Mouse (Mus musculus): ENCODE measurements at regions not wholly inside any gene's neighbourhood (a gene's known extent, or its start where the extent isn't known, plus 50 kb on each side); places are given as distances from the start of the nearest gene placed in this dataset.

DNA sequence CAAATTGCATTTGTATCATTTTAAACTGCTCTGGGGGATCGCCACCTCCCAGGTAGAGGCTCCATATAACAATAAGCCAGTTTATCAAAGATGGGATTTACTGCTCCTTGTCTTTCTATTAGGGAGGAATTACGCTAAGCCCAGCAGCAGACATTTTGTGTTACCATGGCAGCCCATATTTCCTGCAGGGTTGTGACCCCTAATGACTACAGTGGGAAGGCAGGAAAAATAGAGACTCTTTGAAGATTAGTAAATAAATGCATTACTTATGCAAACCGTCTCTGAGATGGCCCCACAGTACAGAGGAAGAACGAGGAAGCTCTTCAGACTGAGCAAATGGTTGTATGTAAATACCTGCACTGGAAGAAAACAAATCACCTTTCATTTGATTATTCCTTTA is 237.5 kb upstream of the Zic3 start:
- no peak for ATAC-seq (ENCODE audit: insufficient read depth, low read depth)
- no peak overlapping the region for H3K27ac ChIP-seq (ENCODE audit: low read depth)
- 61% methylated on average over 4 of the region's 4 CpGs for WGBS
- no peak overlapping the region for H3K4me3 ChIP-seq (ENCODE audit: low read depth, low read length)
- TF ChIP-seq CTCF (IDR thresholded peaks at IDR 0.05; ENCODE audit: low read depth) = no peak
- TF ChIP-seq EP300 (IDR thresholded peaks at IDR 0.05; ENCODE audit: low read depth) = no peak
- H3K27me3 ChIP-seq (ENCODE audit: control insufficient read depth, insufficient read depth, low read length) = no peaks in the 10 kb centered on the region
- H3K9ac ChIP-seq (replicated peaks; ENCODE audit: low read depth, low read length) = no peak overlapping the region
- no peak for DNase-seq (ENCODE audit: low spot score)
- H3K4me1 ChIP-seq (ENCODE audit: control insufficient read depth, insufficient read depth) = no peaks in the 10 kb centered on the region
- H3K4me2 ChIP-seq (ENCODE audit: low read depth, low read length) = no peak overlapping the region
- no peaks in the 10 kb centered on the region for H3K36me3 ChIP-seq (replicated peaks; ENCODE audit: control insufficient read depth, insufficient read depth, low read length)
- H3K9me3 ChIP-seq (replicated peaks; ENCODE audit: control insufficient read depth, low read length) = no peaks in the 10 kb centered on the region

DNA sequence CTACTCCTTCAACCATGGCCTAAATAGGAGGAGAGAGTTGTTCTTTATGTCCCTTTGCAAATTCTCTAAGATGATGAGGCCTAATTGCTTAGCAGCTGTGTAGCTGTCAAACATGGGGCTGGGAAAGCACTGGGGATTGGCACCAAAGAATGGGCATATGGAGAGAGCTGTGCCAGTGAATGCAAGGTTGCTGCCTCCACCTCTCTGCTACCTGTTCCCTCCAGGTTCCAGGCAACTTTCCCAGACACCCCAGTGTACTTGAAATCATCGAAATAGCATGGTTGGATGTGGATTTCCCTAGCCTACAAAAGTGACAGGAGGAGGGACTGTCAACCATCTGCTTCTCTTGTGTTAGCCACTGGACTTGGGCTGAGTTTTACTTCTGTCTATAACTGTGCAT is 234.9 kb upstream of the Zic3 start:
- H3K36me3 ChIP-seq (replicated peaks; ENCODE audit: control insufficient read depth, insufficient read depth, low read length) = no peaks in the 10 kb centered on the region
- no peaks in the 10 kb centered on the region for H3K27me3 ChIP-seq (ENCODE audit: control insufficient read depth, insufficient read depth, low read length)
- TF ChIP-seq CTCF (IDR thresholded peaks at IDR 0.05; ENCODE audit: low read depth) = no peak
- TF ChIP-seq EP300 (IDR thresholded peaks at IDR 0.05; ENCODE audit: low read depth) = no peak
- H3K4me1 ChIP-seq (ENCODE audit: control insufficient read depth, insufficient read depth) = no peaks in the 10 kb centered on the region
- H3K27ac ChIP-seq (ENCODE audit: low read depth) = no peak overlapping the region
- H3K4me3 ChIP-seq (ENCODE audit: low read depth, low read length) = no peak overlapping the region
- DNase-seq (ENCODE audit: low spot score) (no peak), ATAC-seq (ENCODE audit: insufficient read depth, low read depth) (no peak)
- H3K4me2 ChIP-seq (ENCODE audit: low read depth, low read length) = no peak overlapping the region
- H3K9ac ChIP-seq (replicated peaks; ENCODE audit: low read depth, low read length) = no peak overlapping the region
- H3K9me3 ChIP-seq (replicated peaks; ENCODE audit: control insufficient read depth, low read length) = no peaks in the 10 kb centered on the region
- 50% methylated on average over 1 of the region's 1 CpGs for WGBS

DNA sequence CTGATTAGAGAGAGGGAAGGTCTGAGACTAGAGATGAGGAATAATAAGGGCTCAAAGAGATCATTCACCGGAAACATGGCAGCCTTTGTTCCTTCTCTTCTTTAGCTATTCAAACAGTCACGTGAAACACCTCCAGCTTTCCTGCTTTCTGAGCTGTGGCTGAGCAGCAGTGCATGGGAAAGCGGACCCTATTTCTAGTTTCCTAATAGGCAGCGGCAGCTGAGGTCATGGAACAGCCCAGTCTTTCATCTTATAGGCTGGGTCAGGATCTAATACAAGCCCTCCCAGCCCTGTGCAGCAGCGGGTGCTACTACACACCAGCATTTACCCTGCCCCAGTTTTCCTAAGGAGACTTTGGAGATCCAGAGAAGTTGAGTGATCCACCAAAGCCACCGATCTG is 224.5 kb upstream of the Zic3 start:
- ATAC-seq (ENCODE audit: insufficient read depth, low read depth) = no peak
- H3K4me2 ChIP-seq (ENCODE audit: low read depth, low read length) = no peak overlapping the region

DNA sequence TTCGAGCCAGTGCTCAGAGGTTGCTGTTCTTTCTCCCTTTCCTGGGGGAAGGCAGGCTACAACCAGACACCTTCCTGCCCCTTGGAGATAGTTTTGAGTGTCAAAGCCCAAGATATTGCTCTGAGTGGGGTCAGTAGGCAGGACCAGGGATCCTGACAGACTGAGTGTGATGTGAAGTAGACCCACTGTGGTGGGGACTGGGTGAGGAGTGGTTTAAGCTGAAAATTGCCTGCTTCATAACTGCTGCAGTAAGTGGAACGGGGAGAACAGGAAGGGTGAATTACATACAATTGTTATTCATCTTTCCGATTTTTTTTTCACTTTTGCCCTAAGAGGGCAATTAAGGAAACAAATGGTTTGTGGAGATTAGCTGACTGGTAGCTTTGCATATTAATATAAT is 224.1 kb upstream of the Zic3 start:
- H3K9ac ChIP-seq (replicated peaks; ENCODE audit: low read depth, low read length) = no peak overlapping the region
- H3K27ac ChIP-seq (ENCODE audit: low read depth) = no peak overlapping the region
- WGBS = 21% methylated on average over 3 of the region's 3 CpGs
- H3K4me1 ChIP-seq (ENCODE audit: control insufficient read depth, insufficient read depth) = no peaks in the 10 kb centered on the region
- H3K27me3 ChIP-seq (ENCODE audit: control insufficient read depth, insufficient read depth, low read length) = no peaks in the 10 kb centered on the region
- DNase-seq (ENCODE audit: low spot score) (no peak), ATAC-seq (ENCODE audit: insufficient read depth, low read depth) (no peak)
- no peak overlapping the region for H3K4me2 ChIP-seq (ENCODE audit: low read depth, low read length)
- H3K9me3 ChIP-seq (replicated peaks; ENCODE audit: control insufficient read depth, low read length) = no peaks in the 10 kb centered on the region
- no peak overlapping the region for H3K4me3 ChIP-seq (ENCODE audit: low read depth, low read length)
- no peaks in the 10 kb centered on the region for H3K36me3 ChIP-seq (replicated peaks; ENCODE audit: control insufficient read depth, insufficient read depth, low read length)
- TF ChIP-seq CTCF (IDR thresholded peaks at IDR 0.05; ENCODE audit: low read depth) (no peak), EP300 (IDR thresholded peaks at IDR 0.05; ENCODE audit: low read depth) (no peak)

More for the DNA sequence above, 224.5 kb upstream of the Zic3 start:
- DNase-seq (ENCODE audit: low spot score) = no peak
- no peaks in the 10 kb centered on the region for H3K4me1 ChIP-seq (ENCODE audit: control insufficient read depth, insufficient read depth)
- no peaks in the 10 kb centered on the region for H3K27me3 ChIP-seq (ENCODE audit: control insufficient read depth, insufficient read depth, low read length)
- H3K36me3 ChIP-seq (replicated peaks; ENCODE audit: control insufficient read depth, insufficient read depth, low read length) = no peaks in the 10 kb centered on the region
- no peaks in the 10 kb centered on the region for H3K9me3 ChIP-seq (replicated peaks; ENCODE audit: control insufficient read depth, low read length)
- no peak overlapping the region for H3K27ac ChIP-seq (ENCODE audit: low read depth)
- no peak overlapping the region for H3K9ac ChIP-seq (replicated peaks; ENCODE audit: low read depth, low read length)
- H3K4me3 ChIP-seq (ENCODE audit: low read depth, low read length) = no peak overlapping the region
- TF ChIP-seq CTCF (IDR thresholded peaks at IDR 0.05; ENCODE audit: low read depth) (no peak), EP300 (IDR thresholded peaks at IDR 0.05; ENCODE audit: low read depth) (no peak)
- 53% methylated on average over 6 of the region's 6 CpGs for WGBS

DNA sequence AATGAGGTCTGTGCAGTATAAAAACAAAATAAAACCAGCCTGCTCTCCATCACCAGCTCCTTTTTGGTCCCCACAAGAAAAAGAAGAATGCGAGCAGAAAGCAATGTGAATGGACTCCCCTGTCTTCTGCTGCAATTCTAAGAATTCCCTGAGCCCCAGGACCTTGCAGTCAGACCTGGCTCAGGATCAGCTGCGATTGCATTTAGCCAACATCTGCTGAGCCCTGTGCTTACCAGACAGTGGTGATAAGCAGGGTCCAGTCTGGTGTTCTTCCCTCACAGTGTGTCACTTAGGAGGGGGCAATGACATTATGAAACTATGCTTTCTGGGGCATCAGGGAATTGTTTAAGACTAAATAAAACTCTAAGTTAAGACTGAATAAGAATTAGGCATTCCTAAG is 223.6 kb upstream of the Zic3 start:
- 11% methylated on average over 2 of the region's 2 CpGs for WGBS
- no peak for DNase-seq (ENCODE audit: low spot score)
- Histone ChIP-seq H3K27ac (ENCODE audit: low read depth) (no peak overlapping the region), H3K4me2 (ENCODE audit: low read depth, low read length) (peak overlapping the region; percentile 6; the same call in 1 of the 2 replicates), H3K36me3 (replicated peaks; ENCODE audit: control insufficient read depth, insufficient read depth, low read length) (no peaks in the 10 kb centered on the region), H3K4me1 (ENCODE audit: control insufficient read depth, insufficient read depth) (no peaks in the 10 kb centered on the region), H3K9me3 (replicated peaks; ENCODE audit: control insufficient read depth, low read length) (no peaks in the 10 kb centered on the region), H3K27me3 (ENCODE audit: control insufficient read depth, insufficient read depth, low read length) (no peaks in the 10 kb centered on the region), H3K4me3 (ENCODE audit: low read depth, low read length) (no peak overlapping the region), H3K9ac (replicated peaks; ENCODE audit: low read depth, low read length) (no peak overlapping the region)
- no peak for TF ChIP-seq CTCF (IDR thresholded peaks at IDR 0.05; ENCODE audit: low read depth)
- no peak for TF ChIP-seq EP300 (IDR thresholded peaks at IDR 0.05; ENCODE audit: low read depth)
- peak; percentile 36; the same call in 1 of the 2 replicates for ATAC-seq (ENCODE audit: insufficient read depth, low read depth)
